Mouse (Mus musculus): ENCODE results near the gene Acad9. TPM values are rescaled to one million over a fixed set of nuclear protein-coding genes. Genes with fewer than 3 reads are reported as not detected.

The Acad9 gene
- polyA plus RNA-seq, 1 experiment from 2014 or later: 86.2 TPM

- H3K4me2 ChIP-seq (replicated peaks; ENCODE audit: low read depth): no peak overlapping the region
- H3K4me3 ChIP-seq (ENCODE audit: low read depth, low read length): no peak overlapping the region
- no peaks in the 10 kb centered on the region for H3K27me3 ChIP-seq (ENCODE audit: control insufficient read depth, insufficient read depth, low read length)
- ATAC-seq (ENCODE audit: low FRiP score, low TSS enrichment): no peak
- no peaks in the 10 kb centered on the region for H3K4me1 ChIP-seq (replicated peaks; ENCODE audit: control insufficient read depth, insufficient read depth)
- no peak for TF ChIP-seq EP300 (optimal IDR thresholded peaks at IDR 0.05)
- no peak for TF ChIP-seq CTCF (IDR thresholded peaks at IDR 0.05; ENCODE audit: low read depth)
- H3K36me3 ChIP-seq (ENCODE audit: control insufficient read depth, insufficient read depth, low read length): peaks cover 32% of the 10 kb centered on the region
- no peak overlapping the region for H3K27ac ChIP-seq (replicated peaks)
- WGBS: 94% methylated on average over 5 of the region's 5 CpGs
- no peak for DNase-seq (ENCODE audit: low spot score)
- no peak overlapping the region for H3K9ac ChIP-seq (ENCODE audit: low read length)
- no peaks in the 10 kb centered on the region for H3K9me3 ChIP-seq (ENCODE audit: control insufficient read depth, low read length)
Measured at GRCm38 (mm10) chr3:36080741-36081140, 15.0 kb downstream of the Acad9 start.

GRCm38 (mm10) chr3:36082843-36083242 lies 17.1 kb downstream of the Acad9 start:
- Histone ChIP-seq H3K27me3 (ENCODE audit: control insufficient read depth, insufficient read depth, low read length) (no peaks in the 10 kb centered on the region), H3K4me2 (replicated peaks; ENCODE audit: low read depth) (no peak overlapping the region), H3K4me1 (replicated peaks; ENCODE audit: control insufficient read depth, insufficient read depth) (no peaks in the 10 kb centered on the region), H3K36me3 (ENCODE audit: control insufficient read depth, insufficient read depth, low read length) (peaks cover 26% of the 10 kb centered on the region), H3K27ac (replicated peaks) (no peak overlapping the region), H3K9ac (ENCODE audit: low read length) (no peak overlapping the region), H3K9me3 (ENCODE audit: control insufficient read depth, low read length) (no peaks in the 10 kb centered on the region), H3K4me3 (ENCODE audit: low read depth, low read length) (no peak overlapping the region)
- TF ChIP-seq CTCF (IDR thresholded peaks at IDR 0.05; ENCODE audit: low read depth) (no peak), EP300 (optimal IDR thresholded peaks at IDR 0.05) (no peak)
- no peak for ATAC-seq (ENCODE audit: low FRiP score, low TSS enrichment)
- WGBS: 93% methylated on average over 4 of the region's 4 CpGs
- no peak for DNase-seq (ENCODE audit: low spot score)

- ATAC-seq (ENCODE audit: low FRiP score, low TSS enrichment) (no peak), DNase-seq (ENCODE audit: low spot score) (no peak)
- Histone ChIP-seq H3K9ac (ENCODE audit: low read length) (no peak overlapping the region), H3K4me2 (replicated peaks; ENCODE audit: low read depth) (no peak overlapping the region), H3K4me1 (replicated peaks; ENCODE audit: control insufficient read depth, insufficient read depth) (no peaks in the 10 kb centered on the region), H3K36me3 (ENCODE audit: control insufficient read depth, insufficient read depth, low read length) (peaks cover 31% of the 10 kb centered on the region), H3K4me3 (ENCODE audit: low read depth, low read length) (no peak overlapping the region), H3K27ac (replicated peaks) (no peak overlapping the region), H3K9me3 (ENCODE audit: control insufficient read depth, low read length) (no peaks in the 10 kb centered on the region), H3K27me3 (ENCODE audit: control insufficient read depth, insufficient read depth, low read length) (no peaks in the 10 kb centered on the region)
- 96% methylated on average over 7 of the region's 7 CpGs for WGBS
- TF ChIP-seq CTCF (IDR thresholded peaks at IDR 0.05; ENCODE audit: low read depth): no peak
- no peak for TF ChIP-seq EP300 (optimal IDR thresholded peaks at IDR 0.05)
Measured at GRCm38 (mm10) chr3:36083381-36083780, 17.6 kb downstream of the Acad9 start.

- DNase-seq (ENCODE audit: low spot score): no peak
- Histone ChIP-seq H3K27ac (replicated peaks) (no peak overlapping the region), H3K4me2 (replicated peaks; ENCODE audit: low read depth) (no peak overlapping the region), H3K9me3 (ENCODE audit: control insufficient read depth, low read length) (no peaks in the 10 kb centered on the region), H3K36me3 (ENCODE audit: control insufficient read depth, insufficient read depth, low read length) (peaks cover 33% of the 10 kb centered on the region), H3K9ac (ENCODE audit: low read length) (no peak overlapping the region), H3K4me3 (ENCODE audit: low read depth, low read length) (no peak overlapping the region), H3K27me3 (ENCODE audit: control insufficient read depth, insufficient read depth, low read length) (no peaks in the 10 kb centered on the region), H3K4me1 (replicated peaks; ENCODE audit: control insufficient read depth, insufficient read depth) (no peaks in the 10 kb centered on the region)
- TF ChIP-seq CTCF (IDR thresholded peaks at IDR 0.05; ENCODE audit: low read depth) (no peak), EP300 (optimal IDR thresholded peaks at IDR 0.05) (no peak)
- no peak for ATAC-seq (ENCODE audit: low FRiP score, low TSS enrichment)
- 98% methylated on average over 5 of the region's 5 CpGs for WGBS
Measured at GRCm38 (mm10) chr3:36085394-36085793, 19.6 kb downstream of the Acad9 start.

- WGBS: 97% methylated on average over 9 of the region's 9 CpGs
- H3K4me2 ChIP-seq (replicated peaks; ENCODE audit: low read depth): no peak overlapping the region
- DNase-seq (ENCODE audit: low spot score) (no peak), ATAC-seq (ENCODE audit: low FRiP score, low TSS enrichment) (no peak)
- no peaks in the 10 kb centered on the region for H3K4me1 ChIP-seq (replicated peaks; ENCODE audit: control insufficient read depth, insufficient read depth)
- no peak overlapping the region for H3K4me3 ChIP-seq (ENCODE audit: low read depth, low read length)
- H3K9me3 ChIP-seq (ENCODE audit: control insufficient read depth, low read length): no peaks in the 10 kb centered on the region
- no peaks in the 10 kb centered on the region for H3K27me3 ChIP-seq (ENCODE audit: control insufficient read depth, insufficient read depth, low read length)
- H3K27ac ChIP-seq (replicated peaks): no peak overlapping the region
- H3K9ac ChIP-seq (ENCODE audit: low read length): no peak overlapping the region
- H3K36me3 ChIP-seq (ENCODE audit: control insufficient read depth, insufficient read depth, low read length): peaks cover 29% of the 10 kb centered on the region
- TF ChIP-seq EP300 (optimal IDR thresholded peaks at IDR 0.05) (no peak), CTCF (IDR thresholded peaks at IDR 0.05; ENCODE audit: low read depth) (no peak)
Measured at GRCm38 (mm10) chr3:36087591-36087990, 21.8 kb downstream of the Acad9 start.

- TF ChIP-seq CTCF (IDR thresholded peaks at IDR 0.05; ENCODE audit: low read depth): no peak
- TF ChIP-seq EP300 (optimal IDR thresholded peaks at IDR 0.05): no peak
- Histone ChIP-seq H3K36me3 (ENCODE audit: control insufficient read depth, insufficient read depth, low read length) (peaks cover 3% of the 10 kb centered on the region; the same call in 1 of the 2 replicates), H3K4me2 (replicated peaks; ENCODE audit: low read depth) (no peak overlapping the region), H3K9ac (ENCODE audit: low read length) (no peak overlapping the region), H3K4me3 (ENCODE audit: low read depth, low read length) (no peak overlapping the region), H3K27me3 (ENCODE audit: control insufficient read depth, insufficient read depth, low read length) (no peaks in the 10 kb centered on the region), H3K4me1 (replicated peaks; ENCODE audit: control insufficient read depth, insufficient read depth) (no peaks in the 10 kb centered on the region), H3K27ac (replicated peaks) (no peak overlapping the region), H3K9me3 (ENCODE audit: control insufficient read depth, low read length) (no peaks in the 10 kb centered on the region)
- WGBS: 79% methylated on average over 2 of the region's 2 CpGs
- DNase-seq (ENCODE audit: low spot score) (no peak), ATAC-seq (ENCODE audit: low FRiP score, low TSS enrichment) (0 out of 2 replicates have a peak, but pooled peaks have one; percentile 29)
Measured at GRCm38 (mm10) chr3:36095371-36095770, 29.6 kb downstream of the Acad9 start.
